Mouse (Mus musculus): ENCODE results near the gene Vmn2r5.
"Not testable (repeated sequence)": the region's sequence is repeated elsewhere in the genome, so short reads cannot be mapped to it uniquely, and the experiment has no call there.

The Vmn2r5 gene

GRCm38 (mm10) chr3:64509742-64510141 lies at the start of gene Vmn2r5:
Vmn2r5 (minus strand) TSS chr3:64509842.
- DNase-seq (ENCODE audit: low read depth): not testable (repeated sequence)

DNA sequence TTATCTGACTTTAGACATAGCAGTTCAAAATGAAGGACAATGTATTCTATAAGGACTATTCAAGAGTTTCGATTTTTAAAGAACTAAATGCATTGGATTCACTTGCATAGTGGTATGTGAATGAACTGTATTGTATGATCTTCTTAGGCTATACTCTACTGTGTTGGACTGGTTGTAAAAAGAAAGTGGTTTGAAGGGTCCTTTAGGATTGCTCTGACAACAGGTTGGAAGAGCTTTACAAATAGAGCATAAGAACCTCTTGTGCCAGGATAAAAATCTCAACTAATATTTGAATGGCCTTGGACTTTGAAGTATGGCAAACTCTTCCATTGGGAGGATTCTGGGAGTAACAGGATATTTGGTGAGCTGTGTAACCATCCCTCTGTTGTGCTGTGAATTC lies 13.9 kb upstream of the Vmn2r5 start:
- DNase-seq (ENCODE audit: low read depth): not testable (repeated sequence)
